Mouse (Mus musculus): ENCODE results near the gene Nid1. TPM values are rescaled to one million over a fixed set of nuclear protein-coding genes. Genes with fewer than 3 reads are reported as not detected.
A peak's percentile ranks its signal among the peaks of the same experiment; 100 is the strongest.

The Nid1 gene
- total RNA-seq, 2 experiments from 2014 or later: 98.8 to 118 TPM

- DNase-seq (ENCODE audit: low spot score): no peak
- intact Hi-C loops (cut with DNase I): no loop called here
These were observed 47.0 kb downstream of the Nid1 start for GRCm38 (mm10) chr13:13484351-13484751.

DNA sequence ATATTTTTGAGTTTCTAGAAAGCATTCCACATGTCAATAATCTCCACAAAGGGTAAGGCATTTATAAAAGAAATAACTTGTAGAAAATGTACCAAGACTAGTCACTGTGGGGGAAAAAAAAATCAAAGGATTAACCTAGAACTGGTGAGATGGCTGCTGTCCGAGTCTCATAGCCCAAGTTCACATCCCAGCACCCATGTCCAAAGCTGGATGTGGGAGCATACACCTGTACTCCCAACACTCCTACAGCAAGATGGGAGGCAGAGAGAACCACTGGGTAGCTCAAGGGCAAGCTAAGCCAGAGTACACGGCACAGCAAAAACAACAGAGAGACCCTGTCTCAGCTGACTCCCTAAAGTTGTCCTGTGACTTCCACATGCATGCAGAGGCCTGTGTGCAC is 47.5 kb downstream of the Nid1 start:
- no peak for DNase-seq (ENCODE audit: low spot score)
- intact Hi-C loops (cut with DNase I): no loop called here

GRCm38 (mm10) chr13:13485682-13486081 is 48.3 kb downstream of the Nid1 start:
- peak; percentile 66 for DNase-seq (ENCODE audit: low spot score)

GRCm38 (mm10) chr13:13487851-13488250 is 50.5 kb downstream of the Nid1 start:
- peak; percentile 70 for DNase-seq (ENCODE audit: low spot score)
- intact Hi-C loops (cut with DNase I): no loop called here

More at GRCm38 (mm10) chr13:13485682-13486081, 48.3 kb downstream of the Nid1 start:
- intact Hi-C loops (cut with DNase I): no loop called here

DNA sequence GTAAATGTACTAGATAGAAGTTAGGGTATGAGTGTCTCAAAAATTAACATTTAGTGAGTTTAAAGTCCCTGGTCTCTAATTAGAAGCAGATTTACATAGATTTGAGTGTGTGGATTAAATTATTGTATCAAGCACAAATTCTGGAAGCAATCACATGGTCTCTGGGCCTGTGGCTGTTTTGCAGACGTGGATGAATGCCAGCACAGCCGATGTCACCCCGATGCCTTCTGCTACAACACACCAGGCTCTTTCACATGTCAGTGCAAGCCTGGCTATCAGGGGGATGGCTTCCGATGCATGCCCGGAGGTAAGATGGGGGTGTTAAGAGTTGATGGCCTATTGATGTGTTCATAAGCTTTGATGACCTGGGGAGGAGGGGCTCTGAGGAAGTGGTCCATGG is 52.5 kb downstream of the Nid1 start:
- DNase-seq (ENCODE audit: low spot score): no peak
- intact Hi-C loops (cut with DNase I): no loop called here

GRCm38 (mm10) chr13:13492151-13492550 is 54.8 kb downstream of the Nid1 start:
- no peak for DNase-seq (ENCODE audit: low spot score)
- intact Hi-C loops (cut with DNase I): no loop called here

DNA sequence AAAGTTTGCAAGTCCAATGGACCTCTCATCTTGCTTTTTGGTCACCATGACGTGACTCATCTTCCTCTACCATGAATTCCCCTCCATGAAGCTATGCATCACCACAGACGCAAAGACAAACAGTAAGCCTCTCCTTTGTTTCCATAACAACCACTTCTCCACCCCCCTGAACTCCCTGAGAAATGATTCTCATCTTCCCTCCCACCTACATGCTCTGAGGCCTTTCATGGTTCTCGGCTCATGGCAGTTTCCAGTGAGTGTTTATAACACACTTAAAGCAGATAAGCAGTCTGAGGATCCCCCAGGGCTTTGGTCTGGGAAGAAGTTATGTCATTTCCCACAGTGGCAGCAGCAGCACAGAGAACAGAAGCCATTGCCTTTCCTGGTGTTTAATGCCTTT is 56.2 kb downstream of the Nid1 start:
- intact Hi-C loops (cut with DNase I): no loop called here
- no peak for DNase-seq (ENCODE audit: low spot score)

DNA sequence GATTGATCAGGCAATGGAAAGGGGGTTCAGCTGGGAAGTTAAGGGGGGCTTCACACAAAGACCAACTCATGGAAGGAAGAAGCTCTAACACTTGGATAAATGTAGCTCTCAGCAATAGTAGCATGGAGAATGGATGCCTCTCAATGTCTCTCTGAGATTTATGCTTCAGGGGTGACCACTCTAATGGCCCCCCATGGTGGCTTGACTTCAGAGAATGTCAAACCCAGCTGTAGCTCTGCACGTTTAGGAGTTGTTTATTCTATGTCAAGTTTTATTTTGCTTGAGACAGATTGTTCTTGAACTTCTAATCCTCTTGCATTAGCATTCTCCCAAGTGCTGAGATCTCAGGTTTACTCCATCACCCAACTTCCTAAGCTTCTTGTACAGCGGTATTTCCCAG is 60.7 kb downstream of the Nid1 start:
- intact Hi-C loops (cut with DNase I): no loop called here
- DNase-seq (ENCODE audit: low spot score): no peak

DNA sequence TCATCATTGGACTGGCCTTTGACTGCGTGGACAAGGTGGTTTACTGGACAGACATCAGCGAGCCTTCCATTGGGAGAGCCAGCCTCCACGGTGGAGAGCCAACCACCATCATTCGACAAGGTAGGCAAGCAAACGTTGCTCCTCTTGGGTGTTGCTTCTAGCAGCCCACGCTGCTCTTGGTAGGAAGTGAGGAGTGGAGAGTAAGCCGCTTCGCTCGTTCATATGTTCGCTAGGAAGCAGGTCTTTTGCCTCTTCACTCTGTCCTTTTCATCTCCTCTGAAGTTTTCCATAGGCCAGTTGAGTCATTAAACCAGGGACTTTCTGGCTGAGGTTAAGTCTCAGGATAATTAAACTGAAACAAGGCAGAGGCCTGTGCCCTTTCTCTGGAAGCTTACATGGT is 65.1 kb downstream of the Nid1 start:
- intact Hi-C loops (cut with DNase I): no loop called here

GRCm38 (mm10) chr13:13503695-13504386 is 66.5 kb downstream of the Nid1 start:
- peak; percentile 24 for DNase-seq (ENCODE audit: low spot score)
- intact Hi-C loops (cut with DNase I): no loop called here

More for the DNA sequence above, 65.1 kb downstream of the Nid1 start:
- DNase-seq (ENCODE audit: low spot score): no peak

GRCm38 (mm10) chr13:13505063-13505462 is 67.7 kb downstream of the Nid1 start:
- intact Hi-C loops (cut with DNase I): no loop called here

GRCm38 (mm10) chr13:13506556-13506955 is 69.2 kb downstream of the Nid1 start:
- intact Hi-C loops (cut with DNase I): no loop called here
- no peak for DNase-seq (ENCODE audit: low spot score)

More at GRCm38 (mm10) chr13:13505063-13505462, 67.7 kb downstream of the Nid1 start:
- DNase-seq (ENCODE audit: low spot score): no peak

GRCm38 (mm10) chr13:13514861-13515260 is 77.5 kb downstream of the Nid1 start:
- no peak for DNase-seq (ENCODE audit: low spot score)

GRCm38 (mm10) chr13:13516376-13517225 is 79.2 kb downstream of the Nid1 start:
- DNase-seq (ENCODE audit: low spot score): peak; percentile 59
- intact Hi-C loops (cut with DNase I): loop anchor here (1.0 to 5.0 kb wide), 4 partner anchors 56 to 351 kb away; partner anchors contain the start of gene Lyst

More at GRCm38 (mm10) chr13:13514861-13515260, 77.5 kb downstream of the Nid1 start:
- intact Hi-C loops (cut with DNase I): loop anchor here (5.0 kb wide), 3 partner anchors 57 to 352 kb away; partner anchors contain the start of gene Lyst

GRCm38 (mm10) chr13:13518114-13518513 is 80.8 kb downstream of the Nid1 start:
- intact Hi-C loops (cut with DNase I): loop anchor here (5.0 kb wide), 3 partner anchors 54 to 349 kb away; partner anchors contain the start of gene Lyst
- no peak for DNase-seq (ENCODE audit: low spot score)

DNA sequence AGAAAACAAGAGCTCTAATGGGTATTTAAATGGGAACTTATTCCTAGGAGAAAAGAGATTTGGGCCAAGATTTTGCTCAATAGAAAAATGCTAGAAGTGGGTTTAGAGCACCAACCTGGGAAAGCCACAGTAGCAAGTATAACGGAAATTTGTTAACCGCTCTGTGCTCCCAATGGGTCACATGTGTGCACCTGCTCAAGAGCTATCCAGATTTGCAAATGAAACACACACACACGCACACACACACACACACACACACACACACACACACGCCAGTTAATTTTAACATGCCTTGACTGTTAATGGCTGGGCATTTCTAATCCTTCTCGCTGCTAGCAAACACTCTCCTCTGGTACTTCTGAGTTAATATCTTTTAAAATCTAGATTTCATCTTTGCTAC is 83.1 kb downstream of the Nid1 start:
- no peak for DNase-seq (ENCODE audit: low spot score)
- intact Hi-C loops (cut with DNase I): loop anchor here (1.0 kb wide), 1 partner anchor 24 kb away; no protein-coding TSS in a partner anchor

- no peak for DNase-seq (ENCODE audit: low spot score)
These were observed 86.6 kb downstream of the Nid1 start for GRCm38 (mm10) chr13:13523625-13524584.

GRCm38 (mm10) chr13:13525205-13525604 is 87.9 kb downstream of the Nid1 start:
- DNase-seq (ENCODE audit: low spot score): no peak
- intact Hi-C loops (cut with DNase I): no loop called here

More at GRCm38 (mm10) chr13:13523625-13524584, 86.6 kb downstream of the Nid1 start:
- intact Hi-C loops (cut with DNase I): no loop called here

DNA sequence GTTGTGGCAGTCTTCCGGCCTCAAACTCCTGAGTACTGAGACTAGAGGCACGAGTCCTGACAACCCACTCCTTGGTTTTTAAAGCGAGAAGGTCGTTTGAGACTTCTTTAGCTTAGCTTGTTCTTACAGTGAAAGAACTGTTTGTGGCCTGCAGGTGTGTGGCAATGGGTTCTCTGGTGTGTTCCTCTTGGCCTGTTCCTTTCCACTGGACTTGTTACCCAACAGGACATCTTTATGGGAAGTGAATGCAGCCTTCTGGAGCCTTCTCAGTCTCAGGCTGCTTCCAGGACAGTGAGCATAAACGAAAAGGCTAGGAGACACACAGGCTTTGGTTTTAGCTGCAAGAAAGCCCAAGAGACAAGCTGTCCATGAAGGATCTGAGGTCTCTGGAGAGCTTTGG is 88.5 kb downstream of the Nid1 start:
- intact Hi-C loops (cut with DNase I): no loop called here
- no peak for DNase-seq (ENCODE audit: low spot score)

GRCm38 (mm10) chr13:13529115-13529542 is 91.8 kb downstream of the Nid1 start:
- DNase-seq (ENCODE audit: low spot score): no peak
- intact Hi-C loops (cut with DNase I): no loop called here

Measured in heart, postnatal 25 days (tissue).